Mouse (Mus musculus) forebrain, embryonic 15.5 days (tissue): Measurements from ENCODE around the gene Hoxc10. TPM values are rescaled to one million over a fixed set of nuclear protein-coding genes. Genes with fewer than 3 reads are reported as not detected.

Source experiments
- ATAC-seq: fragments of 200-750 bp; cut with Nextera tagmentation; replicated peaks from 2 replicates; pipeline ENCODE4 v1.8.0; 2017; ENCODE audit warnings: mild to moderate bottlenecking, moderate TSS enrichment, moderate library complexity
- H3K27ac ChIP-seq: fragments of 300-500 bp; sonication (generic); replicated peaks from 2 replicates; pipeline ENCODE4 v1.5.1; 2015; ENCODE audit warnings: mild to moderate bottlenecking, inconsistent platforms
- H3K27me3 ChIP-seq: fragments of 300-500 bp; sonication (generic); 2 replicates; pipeline ENCODE4 v1.6.1; 2015; ENCODE audit warnings: inconsistent platforms
- H3K36me3 ChIP-seq: fragments of 300-500 bp; sonication (generic); 2 replicates; pipeline ENCODE4 v1.6.1; 2015; ENCODE audit warnings: mild to moderate bottlenecking, inconsistent platforms
- H3K4me1 ChIP-seq: fragments of 300-500 bp; sonication (generic); 2 replicates; pipeline ENCODE4 v1.6.1; 2015; ENCODE audit warnings: inconsistent platforms
- H3K4me2 ChIP-seq: fragments of 300-500 bp; sonication (generic); replicated peaks from 2 replicates; pipeline ENCODE4 v1.6.1; 2015; ENCODE audit warnings: mild to moderate bottlenecking, inconsistent platforms
- H3K4me3 ChIP-seq: fragments of 300-500 bp; sonication (generic); 2 replicates; pipeline ENCODE4 v1.5.1; 2015; ENCODE audit warnings: mild to moderate bottlenecking, inconsistent platforms
- H3K9ac ChIP-seq: fragments of 300-500 bp; sonication (generic); replicated peaks from 2 replicates; pipeline ENCODE4 v1.6.1; 2015; ENCODE audit warnings: mild to moderate bottlenecking, inconsistent platforms
- H3K9me3 ChIP-seq: fragments of 300-500 bp; sonication (generic); 2 replicates; pipeline ENCODE4 v1.6.1; 2016; ENCODE audit warnings: inconsistent platforms
- WGBS: fragments of 180-500 bp; shearing (Covaris S2); methylation state at CpG from one replicate; pipeline ENCODE4 v1.1.7; 2015; ENCODE audit warnings: mixed read lengths; 5-methylcytosine and 5-hydroxymethylcytosine counted together
- polyA plus RNA-seq: library from polyadenylated mRNA; unstranded; fragments of >200 nt; fragmentation: Nextera tagmentation; extraction: Ambion mirVana; gene quantifications from 2 replicates; pipeline ENCODE4 v1.2.1, GENCODE M21; 2015

Hoxc10 gene
- polyA plus RNA-seq, 1 experiment from 2014 or later = not detected

- H3K4me1 ChIP-seq = peaks cover 9% of the 10 kb centered on the region
- H3K9me3 ChIP-seq = no peaks in the 10 kb centered on the region
- H3K9ac ChIP-seq = no peak overlapping the region
- H3K27ac ChIP-seq = no peak overlapping the region
- under 1% methylated on average over 24 of the region's 24 CpGs for WGBS
- H3K36me3 ChIP-seq = no peaks in the 10 kb centered on the region
- no peak overlapping the region for H3K4me3 ChIP-seq
- H3K4me2 ChIP-seq = no peak overlapping the region
- peaks cover 100% of the 10 kb centered on the region for H3K27me3 ChIP-seq
- ATAC-seq = no peak
Measured at GRCm38 (mm10) chr15:103000501-103000901, 33.9 kb downstream of the Hoxc10 start.

GRCm38 (mm10) chr15:103001370-103001769, 34.8 kb downstream of the Hoxc10 start:
- H3K4me3 ChIP-seq = no peak overlapping the region
- H3K36me3 ChIP-seq = no peaks in the 10 kb centered on the region
- H3K9ac ChIP-seq = no peak overlapping the region
- H3K4me1 ChIP-seq = peaks cover 9% of the 10 kb centered on the region
- no peaks in the 10 kb centered on the region for H3K9me3 ChIP-seq
- peaks cover 100% of the 10 kb centered on the region for H3K27me3 ChIP-seq
- no peak overlapping the region for H3K27ac ChIP-seq
- WGBS = 10% methylated on average over 2 of the region's 2 CpGs
- ATAC-seq = no peak
- no peak overlapping the region for H3K4me2 ChIP-seq

- H3K27me3 ChIP-seq = peaks cover 100% of the 10 kb centered on the region
- no peak overlapping the region for H3K9ac ChIP-seq
- peaks cover 9% of the 10 kb centered on the region for H3K4me1 ChIP-seq
- no peaks in the 10 kb centered on the region for H3K9me3 ChIP-seq
- no peak overlapping the region for H3K4me2 ChIP-seq
- ATAC-seq = no peak
- H3K36me3 ChIP-seq = no peaks in the 10 kb centered on the region
- WGBS = 4% methylated on average over 4 of the region's 4 CpGs
- no peak overlapping the region for H3K4me3 ChIP-seq
- no peak overlapping the region for H3K27ac ChIP-seq
Measured at GRCm38 (mm10) chr15:103002156-103002555, 35.6 kb downstream of the Hoxc10 start.

GRCm38 (mm10) chr15:103002821-103003448, 36.3 kb downstream of the Hoxc10 start:
- Histone ChIP-seq H3K36me3 (no peaks in the 10 kb centered on the region), H3K4me2 (no peak overlapping the region), H3K4me1 (peaks cover 9% of the 10 kb centered on the region), H3K9me3 (no peaks in the 10 kb centered on the region), H3K9ac (no peak overlapping the region), H3K4me3 (no peak overlapping the region), H3K27ac (no peak overlapping the region), H3K27me3 (peaks cover 100% of the 10 kb centered on the region)
- 3% methylated on average over 13 of the region's 13 CpGs for WGBS
- ATAC-seq = no peak

- no peak overlapping the region for H3K27ac ChIP-seq
- under 1% methylated on average over 17 of the region's 17 CpGs for WGBS
- no peak overlapping the region for H3K4me3 ChIP-seq
- no peak for ATAC-seq
- no peak overlapping the region for H3K9ac ChIP-seq
- no peaks in the 10 kb centered on the region for H3K9me3 ChIP-seq
- no peak overlapping the region for H3K4me2 ChIP-seq
- no peaks in the 10 kb centered on the region; the same call in 1 of the 2 replicates for H3K4me1 ChIP-seq
- peaks cover 100% of the 10 kb centered on the region for H3K27me3 ChIP-seq
- no peaks in the 10 kb centered on the region for H3K36me3 ChIP-seq
Measured at GRCm38 (mm10) chr15:103005308-103005707, 38.7 kb downstream of the Hoxc10 start.

- Histone ChIP-seq H3K4me2 (no peak overlapping the region), H3K36me3 (no peaks in the 10 kb centered on the region), H3K9ac (no peak overlapping the region), H3K9me3 (no peaks in the 10 kb centered on the region), H3K27me3 (peaks cover 100% of the 10 kb centered on the region), H3K4me3 (no peak overlapping the region), H3K4me1 (no peaks in the 10 kb centered on the region), H3K27ac (no peak overlapping the region)
- 0% methylated on average over 5 of the region's 5 CpGs for WGBS
- ATAC-seq = no peak
Measured at GRCm38 (mm10) chr15:103005797-103006196, 39.2 kb downstream of the Hoxc10 start.

- Histone ChIP-seq H3K27ac (no peak overlapping the region), H3K4me3 (no peak overlapping the region), H3K4me2 (no peak overlapping the region), H3K9me3 (no peaks in the 10 kb centered on the region), H3K27me3 (peaks cover 100% of the 10 kb centered on the region), H3K9ac (no peak overlapping the region), H3K4me1 (no peaks in the 10 kb centered on the region), H3K36me3 (no peaks in the 10 kb centered on the region)
- ATAC-seq = no peak
- 14% methylated on average over 1 of the region's 1 CpGs for WGBS
Measured at GRCm38 (mm10) chr15:103006326-103006725, 39.7 kb downstream of the Hoxc10 start.

- Histone ChIP-seq H3K4me2 (no peak overlapping the region), H3K4me1 (peaks cover 5% of the 10 kb centered on the region; the same call in 1 of the 2 replicates), H3K27me3 (peaks cover 97% of the 10 kb centered on the region), H3K9ac (no peak overlapping the region), H3K9me3 (no peaks in the 10 kb centered on the region), H3K27ac (no peak overlapping the region), H3K4me3 (no peak overlapping the region), H3K36me3 (no peaks in the 10 kb centered on the region)
- ATAC-seq = no peak
- WGBS = 2% methylated on average over 27 of the region's 27 CpGs
Measured at GRCm38 (mm10) chr15:103009265-103010111, 42.9 kb downstream of the Hoxc10 start.

- no peak overlapping the region for H3K27ac ChIP-seq
- under 1% methylated on average over 31 of the region's 31 CpGs for WGBS
- no peak overlapping the region for H3K4me2 ChIP-seq
- no peaks in the 10 kb centered on the region for H3K36me3 ChIP-seq
- H3K4me3 ChIP-seq = no peak overlapping the region
- no peaks in the 10 kb centered on the region for H3K9me3 ChIP-seq
- H3K27me3 ChIP-seq = peaks cover 97% of the 10 kb centered on the region
- ATAC-seq = no peak
- H3K9ac ChIP-seq = no peak overlapping the region
- peaks cover 5% of the 10 kb centered on the region; the same call in 1 of the 2 replicates for H3K4me1 ChIP-seq
Measured at GRCm38 (mm10) chr15:103010112-103010846, 43.7 kb downstream of the Hoxc10 start.

GRCm38 (mm10) chr15:103010847-103011555, 44.4 kb downstream of the Hoxc10 start:
- under 1% methylated on average over 28 of the region's 28 CpGs for WGBS
- H3K27me3 ChIP-seq = peaks cover 97% of the 10 kb centered on the region
- no peak for ATAC-seq
- no peak overlapping the region for H3K4me2 ChIP-seq
- H3K27ac ChIP-seq = no peak overlapping the region
- no peak overlapping the region for H3K4me3 ChIP-seq
- H3K4me1 ChIP-seq = peaks cover 5% of the 10 kb centered on the region; the same call in 1 of the 2 replicates
- H3K9me3 ChIP-seq = no peaks in the 10 kb centered on the region
- no peak overlapping the region for H3K9ac ChIP-seq
- no peaks in the 10 kb centered on the region for H3K36me3 ChIP-seq

GRCm38 (mm10) chr15:103011928-103012486, 45.4 kb downstream of the Hoxc10 start:
- no peak overlapping the region for H3K4me2 ChIP-seq
- peaks cover 5% of the 10 kb centered on the region; the same call in 1 of the 2 replicates for H3K4me1 ChIP-seq
- H3K27me3 ChIP-seq = peaks cover 97% of the 10 kb centered on the region
- H3K36me3 ChIP-seq = no peaks in the 10 kb centered on the region
- no peaks in the 10 kb centered on the region for H3K9me3 ChIP-seq
- no peak overlapping the region for H3K4me3 ChIP-seq
- 2% methylated on average over 26 of the region's 26 CpGs for WGBS
- no peak overlapping the region for H3K9ac ChIP-seq
- H3K27ac ChIP-seq = no peak overlapping the region
- no peak for ATAC-seq
